Mouse (Mus musculus) hindlimb bud, embryonic 11.5 days (tissue): Measurements from ENCODE around the gene Olfr362.
"Not testable (repeated sequence)": the region's sequence is repeated elsewhere in the genome, so short reads cannot be mapped to it uniquely, and the experiment has no call there.

Experiments
- DNase-seq: peaks from one replicate; pipeline ENCODE4 v3.0.0-alpha.2; 2012; ENCODE audit warnings: low read depth, low spot score; ENCODE audit errors: extremely low spot score

Olfr362 gene

DNA sequence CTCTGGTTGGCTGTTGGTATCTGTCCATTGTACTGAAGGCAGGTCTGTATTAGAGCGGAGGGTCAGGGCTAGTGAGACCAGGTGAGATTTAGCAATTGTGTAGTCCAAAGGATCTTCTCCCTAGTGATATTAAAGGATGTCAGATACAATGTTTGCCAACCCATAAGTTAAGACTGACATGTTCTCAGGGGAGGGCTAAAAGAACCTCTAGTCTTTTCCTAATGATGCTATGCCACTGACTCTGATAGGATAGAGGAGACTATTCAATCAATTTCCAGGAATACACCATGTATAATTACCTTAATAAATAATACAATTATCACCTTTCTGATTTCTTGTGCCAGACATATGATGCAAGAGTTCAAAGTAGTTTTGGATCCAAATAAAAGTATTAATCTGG, at the start of gene Olfr362:
TSS of gene Olfr362 (minus strand) at position 101 of the 400 bp plus-strand sequence.
- no peak for DNase-seq

DNA sequence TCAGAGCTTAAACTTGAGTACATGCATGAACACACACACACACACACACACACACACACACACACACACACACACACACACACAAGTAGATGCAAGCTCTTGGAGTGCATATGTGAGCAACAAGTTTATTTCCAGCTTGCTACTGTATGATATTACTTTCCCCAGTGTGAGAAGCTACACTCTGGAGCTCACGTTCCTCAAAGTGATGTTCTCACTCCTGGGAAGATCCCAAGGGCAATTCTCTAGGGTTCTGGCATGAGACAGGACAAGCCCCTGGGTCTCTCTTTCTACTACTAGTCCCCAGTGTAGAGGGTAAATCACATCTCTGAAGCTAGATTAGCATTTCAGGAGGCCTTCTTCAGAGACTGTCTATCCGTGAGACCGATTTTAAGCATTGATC, 21.3 kb upstream of the Olfr362 start, which contains the start of gene Olfr364-ps1:
TSS of gene Olfr364-ps1 (plus strand) at position 301 of the 400 bp plus-strand sequence.
- no peak for DNase-seq

DNA sequence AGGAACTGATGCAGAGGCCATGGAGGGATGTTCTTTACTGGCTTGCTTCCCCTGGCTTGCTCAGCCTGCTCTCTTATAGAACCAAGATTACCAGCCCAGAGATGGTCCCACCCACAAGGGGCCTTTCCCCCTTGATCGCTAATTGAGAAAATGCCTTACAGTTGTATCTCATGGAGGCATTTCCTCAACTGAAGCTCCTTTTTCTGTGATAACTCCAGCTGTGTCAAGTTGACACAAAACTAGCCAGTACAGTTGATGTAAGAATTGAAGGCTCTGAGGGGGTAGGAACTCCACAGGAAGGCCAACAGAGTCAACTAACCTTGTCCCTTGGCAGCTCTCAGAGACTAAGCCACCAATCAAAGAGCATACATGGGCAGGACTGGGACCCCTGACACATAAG, 28.5 kb downstream of the Olfr362 start, which contains the start of gene Olfr361:
TSS of gene Olfr361 (minus strand) at position 101 of the 400 bp plus-strand sequence.
- not testable (repeated sequence) for DNase-seq

DNA sequence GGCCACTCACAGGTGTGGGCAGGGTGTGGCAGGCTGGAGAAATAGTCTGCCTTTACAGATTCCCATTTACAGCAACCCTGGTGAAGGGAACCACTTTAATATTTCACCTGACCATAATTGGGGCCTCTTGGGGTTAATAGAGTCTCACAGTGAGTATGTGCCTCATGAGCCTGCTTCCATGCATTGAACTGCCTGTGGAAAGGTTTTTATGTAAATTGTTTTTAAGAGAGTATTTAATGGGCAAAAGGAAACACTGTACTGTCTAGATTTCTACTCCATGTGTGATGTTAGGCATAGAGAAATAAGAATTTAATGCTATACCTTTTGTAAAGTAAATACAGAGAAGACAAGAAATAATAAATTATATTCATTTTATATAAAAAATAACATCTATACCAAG, 52.3 kb downstream of the Olfr362 start, which contains the start of gene Olfr360:
TSS of gene Olfr360 (plus strand) at position 301 of the 400 bp plus-strand sequence.
- no peak for DNase-seq
